Mouse (Mus musculus) testis, adult 10 weeks (tissue): Measurements from ENCODE around the gene Txnrd2. TPM values are rescaled to one million over a fixed set of nuclear protein-coding genes. Genes with fewer than 3 reads are reported as not detected.

ENCODE experiments used
- polyA plus RNA-seq: library from polyadenylated mRNA; stranded (reverse); fragments of 350-450 nt; fragmentation: Illumina TruSeq; extraction: RNeasy Lipid Tissue Mini Kit (QIAGEN cat#74804); gene quantifications from one replicate; pipeline ENCODE4 v1.2.3, GENCODE M21; 2014; ENCODE audit warnings: low read depth, low replicate concordance

Gene Txnrd2
- polyA plus RNA-seq: 0.42 TPM

DNA sequence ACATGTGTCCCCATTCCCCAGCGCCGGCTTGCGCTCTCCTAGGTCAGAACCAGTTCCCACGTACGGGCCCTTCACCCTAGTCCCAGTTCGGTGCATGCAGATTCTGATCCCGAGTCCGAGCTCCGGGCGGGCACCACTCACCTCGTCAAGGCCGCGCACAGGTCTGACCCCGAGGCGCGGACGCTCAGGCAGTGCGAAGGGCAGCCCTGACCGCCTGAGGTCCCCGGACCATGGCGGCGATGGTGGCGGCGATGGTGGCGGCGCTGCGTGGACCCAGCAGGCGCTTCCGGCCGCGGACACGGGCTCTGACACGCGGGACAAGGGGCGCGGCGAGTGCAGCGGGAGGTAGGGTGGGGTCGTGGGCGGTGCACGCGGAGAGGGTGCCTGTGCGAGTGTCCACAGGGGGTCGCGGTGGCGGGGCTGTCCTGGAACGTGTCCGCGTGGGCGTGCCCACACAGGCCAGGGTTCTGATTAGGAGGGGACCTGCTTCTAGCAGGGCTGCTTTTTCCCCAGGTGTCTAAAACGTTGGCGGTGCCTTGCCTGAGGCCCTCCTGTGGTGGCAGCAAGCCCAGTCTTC, at the start of gene Txnrd2:
Gene Txnrd2 (plus strand): TSS at position 170 of the 577 bp plus-strand sequence.

DNA sequence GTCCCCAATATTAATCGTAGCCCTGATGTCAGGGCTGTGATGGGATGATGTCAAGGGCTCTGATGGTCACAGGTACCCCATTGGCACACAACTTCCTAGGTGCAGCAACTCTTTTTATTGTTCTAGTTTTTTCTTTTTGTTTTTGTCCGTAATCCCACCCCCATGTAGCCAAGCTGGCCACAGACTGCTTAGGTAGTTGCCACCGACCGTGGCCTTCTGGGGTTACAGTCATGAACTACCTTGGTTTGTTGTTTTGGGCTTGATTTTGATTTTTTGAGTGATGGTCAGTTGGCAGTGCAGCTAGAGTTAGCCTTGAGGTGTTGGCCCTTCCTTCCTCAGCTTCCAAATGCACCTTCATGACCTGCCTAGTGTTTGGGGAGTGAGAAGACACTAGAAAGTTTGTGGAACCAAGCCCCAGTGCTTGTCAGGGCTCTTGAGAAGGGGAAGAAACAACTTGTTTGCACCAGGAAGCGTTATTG, 657 bp downstream of the Txnrd2 start, which contains the start of gene Comt:
Gene Comt (minus strand): TSS at position 51 of the 479 bp plus-strand sequence.

GRCm38 (mm10) chr16:18498558-18498990, 72.4 kb downstream of the Txnrd2 start, which contains the start of the genes Gnb1l and Rtl10:
TSS of gene Gnb1l (plus strand) at chr16:18498713.
TSS of gene Rtl10 (plus strand) at chr16:18498901.

Other genes starting within 250 kb of the Txnrd2 start
- 1.6 TPM for gene Ccdc188, start 208.5 kb upstream of the Txnrd2 start, polyA plus RNA-seq
- gene Zdhhc8, start 191.2 kb upstream of the Txnrd2 start, polyA plus RNA-seq: not detected
- 20.0 TPM for gene Trmt2a, start 177.7 kb upstream of the Txnrd2 start, polyA plus RNA-seq
- 116 TPM for gene Ranbp1, start 177.7 kb upstream of the Txnrd2 start, polyA plus RNA-seq
- gene Gm49776, start 168.1 kb upstream of the Txnrd2 start, polyA plus RNA-seq: not detected
- gene Dgcr8, start 137.1 kb upstream of the Txnrd2 start, polyA plus RNA-seq: 27.5 TPM
- gene Tango2, start 78.3 kb upstream of the Txnrd2 start, polyA plus RNA-seq: 3.0 TPM
- gene Arvcf, start 78.2 kb upstream of the Txnrd2 start, polyA plus RNA-seq: 0.08 TPM
- gene Comt, start 468 bp downstream of the Txnrd2 start, polyA plus RNA-seq: 2.1 TPM
- gene Gnb1l, start 72.3 kb downstream of the Txnrd2 start, polyA plus RNA-seq: 15.6 TPM
- not detected for gene Rtl10, start 72.5 kb downstream of the Txnrd2 start, polyA plus RNA-seq
- 1.8 TPM for gene Tbx1, start 164.3 kb downstream of the Txnrd2 start, polyA plus RNA-seq
- 1.3 TPM for gene Gp1bb, start 196.0 kb downstream of the Txnrd2 start, polyA plus RNA-seq
- 1.8 TPM for gene Gm49601, start 200.0 kb downstream of the Txnrd2 start, polyA plus RNA-seq
- gene Sept5, start 203.6 kb downstream of the Txnrd2 start, polyA plus RNA-seq: 3.5 TPM